Mouse (Mus musculus) bone marrow, adult 2 months (tissue): ENCODE measurements at regions not wholly inside any gene's neighbourhood (a gene's known extent, or its start where the extent isn't known, plus 50 kb on each side); places are given as distances from the start of the nearest gene placed in this dataset.

Experiments used
- CTCF ChIP-seq: fragments of 200-500 bp; IDR thresholded peaks from 2 replicates; pipeline ENCODE4 v1.5.1; 2011; ENCODE audit warnings: low read length, control low read depth; ENCODE audit not compliant: control insufficient read depth, insufficient read depth
- POLR2A ChIP-seq: fragments of 200-500 bp; IDR thresholded peaks from 2 replicates; pipeline ENCODE4 v1.6.1; 2011; ENCODE audit warnings: low read depth, mild to moderate bottlenecking, control low read depth, low read length, borderline replicate concordance; ENCODE audit not compliant: control insufficient read depth

DNA sequence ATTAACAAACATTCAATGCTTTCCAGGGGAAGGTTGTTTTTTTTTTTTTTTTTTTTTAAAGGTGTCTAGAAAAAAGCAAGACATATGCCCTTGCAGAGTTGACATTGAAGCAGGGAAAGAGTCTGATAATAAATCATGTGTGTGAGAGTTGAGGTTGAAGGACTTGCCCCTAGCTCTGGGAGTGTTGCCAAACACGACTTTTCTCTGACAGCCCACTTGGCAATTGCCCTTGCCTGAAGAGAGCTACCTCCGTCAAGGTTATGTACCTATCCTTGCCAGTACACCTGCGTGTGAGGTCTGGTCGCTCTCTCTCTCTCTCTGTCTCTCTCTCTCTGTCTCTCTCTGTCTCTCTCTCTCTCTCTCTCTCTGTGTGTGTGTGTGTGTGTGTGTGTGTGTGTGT is 73.1 kb downstream of the Dusp6 start:
- TF ChIP-seq POLR2A = no peak
- TF ChIP-seq CTCF = no peak
